Mouse (Mus musculus) WW6 (cell line): ENCODE measurements around the gene Pramef8.
A peak's percentile ranks its signal among the peaks of the same experiment; 100 is the strongest.
"Not testable (repeated sequence)": the region's sequence is repeated elsewhere in the genome, so short reads cannot be mapped to it uniquely, and the experiment has no call there.

Experiments
- DNase-seq: peaks from one replicate; pipeline ENCODE4 v3.0.0-alpha.2; 2013; ENCODE audit warnings: low read depth, low spot score

The Pramef8 gene

GRCm38 (mm10) chr4:143412219-143413092 lies at the start of gene Pramef8:
Gene Pramef8, plus strand, starts transcription at chr4:143412426.
- DNase-seq, result peak; percentile 81

GRCm38 (mm10) chr4:143366415-143367041 lies 45.7 kb upstream of the Pramef8 start:
- no peak for DNase-seq

- no peak for DNase-seq
Measured at GRCm38 (mm10) chr4:143379480-143379879, 32.7 kb upstream of the Pramef8 start.

GRCm38 (mm10) chr4:143379931-143380715 lies 32.1 kb upstream of the Pramef8 start:
- DNase-seq, result no peak

- no peak for DNase-seq
Measured at GRCm38 (mm10) chr4:143380716-143381004, 31.6 kb upstream of the Pramef8 start.

- no peak for DNase-seq
Measured at GRCm38 (mm10) chr4:143382163-143382562, 30.1 kb upstream of the Pramef8 start.

- DNase-seq, result no peak
Measured at GRCm38 (mm10) chr4:143383646-143384045, 28.6 kb upstream of the Pramef8 start.

- DNase-seq, result peak; percentile 42
Measured at GRCm38 (mm10) chr4:143388955-143389702, 23.1 kb upstream of the Pramef8 start.

GRCm38 (mm10) chr4:143394181-143394580 lies 18.0 kb upstream of the Pramef8 start, which contains the start of gene Pramel1:
Gene Pramel1, plus strand, starts transcription at chr4:143394428.
- peak; percentile 28 for DNase-seq

- no peak for DNase-seq
Measured at GRCm38 (mm10) chr4:143411566-143412218, 534 bp upstream of the Pramef8 start.

GRCm38 (mm10) chr4:143413621-143414020 lies 1.4 kb downstream of the Pramef8 start:
- no peak for DNase-seq

- DNase-seq, result no peak
Measured at GRCm38 (mm10) chr4:143414121-143414520, 1.9 kb downstream of the Pramef8 start.

- DNase-seq, result not testable (repeated sequence)
Measured at GRCm38 (mm10) chr4:143426770-143427169, 14.5 kb downstream of the Pramef8 start.

GRCm38 (mm10) chr4:143450224-143450623 lies 38.0 kb downstream of the Pramef8 start, which contains the start of gene Oog4:
Gene Oog4, minus strand, starts transcription at chr4:143450324.
- DNase-seq, result no peak
